Mouse (Mus musculus): ENCODE measurements around the gene Zfp316. TPM values are rescaled to one million over a fixed set of nuclear protein-coding genes. Genes with fewer than 3 reads are reported as not detected.

Zfp316 gene
- polyA plus RNA-seq, 1 experiment from 2014 or later: 3.1 TPM

Other genes with a start within 250 kb of the Zfp316 start
- 50.5 and 53.9 TPM in 2 replicates for gene Rnf216, start 157.0 kb downstream of the Zfp316 start, polyA plus RNA-seq (2016; fragmentation: Nextera tagmentation; extraction: Ambion mirVana)
- not detected in 2 replicates for gene Olfr718-ps1, start 122.4 kb downstream of the Zfp316 start, polyA plus RNA-seq (2016; fragmentation: Nextera tagmentation; extraction: Ambion mirVana)
- gene Rbak, start 89.2 kb downstream of the Zfp316 start, polyA plus RNA-seq (2016; fragmentation: Nextera tagmentation; extraction: Ambion mirVana): 15.6 and 16.3 TPM in 2 replicates
- gene Spdye4b, start 89.0 kb downstream of the Zfp316 start, polyA plus RNA-seq (2016; fragmentation: Nextera tagmentation; extraction: Ambion mirVana): not detected in 2 replicates
- gene Spdye4a, start 43.1 kb downstream of the Zfp316 start, polyA plus RNA-seq (2016; fragmentation: Nextera tagmentation; extraction: Ambion mirVana): not detected in 2 replicates
- 21.7 and 22.7 TPM in 2 replicates for gene Zfp12, start 34.9 kb downstream of the Zfp316 start, polyA plus RNA-seq (2016; fragmentation: Nextera tagmentation; extraction: Ambion mirVana)
- not detected in 2 replicates for gene Zfp853, start 23.6 kb upstream of the Zfp316 start, polyA plus RNA-seq (2016; fragmentation: Nextera tagmentation; extraction: Ambion mirVana)
- 62.1 and 65.4 TPM in 2 replicates for gene E130309D02Rik, start 45.3 kb upstream of the Zfp316 start, polyA plus RNA-seq (2016; fragmentation: Nextera tagmentation; extraction: Ambion mirVana)
- gene Zdhhc4, start 59.2 kb upstream of the Zfp316 start, polyA plus RNA-seq (2016; fragmentation: Nextera tagmentation; extraction: Ambion mirVana): 71.0 and 77.2 TPM in 2 replicates
- gene Grid2ip, start 87.3 kb upstream of the Zfp316 start, polyA plus RNA-seq (2016; fragmentation: Nextera tagmentation; extraction: Ambion mirVana): 0.09 and 0.14 TPM in 2 replicates
- 221 and 226 TPM in 2 replicates for gene Kdelr2, start 133.8 kb upstream of the Zfp316 start, polyA plus RNA-seq (2016; fragmentation: Nextera tagmentation; extraction: Ambion mirVana)
- gene Daglb, start 194.6 kb upstream of the Zfp316 start, polyA plus RNA-seq (2016; fragmentation: Nextera tagmentation; extraction: Ambion mirVana): 12.4 and 12.6 TPM in 2 replicates